8 mouse cellular contexts compared by ENCODE assay signal in genomic region chr14:111681092-111681708, GRCm38 (mm10). TPM values are rescaled to one million over a fixed set of nuclear protein-coding genes. Genes with fewer than 3 reads are reported as not detected.
DNase-seq lines count a peak whose midpoint lies in the region; ATAC-seq lines count a peak whose summit lies in the region.

No protein-coding gene starts in this region.

- H3K27ac ChIP-seq in kidney, embryonic 14.5 days (ENCODE audit: low read depth, low read length) = no peak overlapping the region
- no peak overlapping the region for H3K27ac ChIP-seq in neural tube, embryonic 11.5 days (ENCODE audit: low read depth, low read length)

- peaks cover 45% of the 10 kb centered on the region for H3K27me3 ChIP-seq in kidney, embryonic 14.5 days (ENCODE audit: control insufficient read depth, insufficient read depth, low read length)
- H3K27me3 ChIP-seq in neural tube, embryonic 11.5 days (ENCODE audit: control insufficient read depth, insufficient read depth, low read length) = no peaks in the 10 kb centered on the region

- H3K36me3 ChIP-seq in kidney, embryonic 14.5 days (ENCODE audit: control insufficient read depth, insufficient read depth, low read length) = no peaks in the 10 kb centered on the region
- H3K36me3 ChIP-seq in neural tube, embryonic 11.5 days (ENCODE audit: control insufficient read depth, insufficient read depth, low read length) = no peaks in the 10 kb centered on the region

- H3K4me2 ChIP-seq in kidney, embryonic 14.5 days (replicated peaks; ENCODE audit: low read depth, low read length) = peak overlapping the region; percentile 92
- peak overlapping the region; percentile 87 for H3K4me2 ChIP-seq in neural tube, embryonic 11.5 days (ENCODE audit: low read depth)

- under 1% methylated on average over 37 of the region's 38 CpGs for WGBS in kidney, embryonic 14.5 days
- WGBS in neural tube, embryonic 11.5 days = 2% methylated on average over 38 of the region's 38 CpGs

- H3K9ac ChIP-seq in kidney, embryonic 14.5 days (ENCODE audit: low read depth, low read length) = peak overlapping the region; percentile 51; the same call in 1 of the 2 replicates
- peak overlapping the region; percentile 53 for H3K9ac ChIP-seq in neural tube, embryonic 11.5 days (ENCODE audit: low read length)

- no peaks in the 10 kb centered on the region for H3K9me3 ChIP-seq in kidney, embryonic 14.5 days (ENCODE audit: control insufficient read depth, low read length)
- no peaks in the 10 kb centered on the region for H3K9me3 ChIP-seq in neural tube, embryonic 11.5 days (ENCODE audit: control insufficient read depth, low read length)

- H3K4me3 ChIP-seq in kidney, embryonic 14.5 days (ENCODE audit: low read length) = peak overlapping the region; percentile 47
- H3K4me3 ChIP-seq in neural tube, embryonic 11.5 days (ENCODE audit: low read depth, low read length) = peak overlapping the region; percentile 39

- peak; percentile 56 for ATAC-seq in kidney, embryonic 14.5 days (ENCODE audit: low FRiP score, low TSS enrichment)
- peak; percentile 40; the same call in 1 of the 2 replicates for ATAC-seq in neural tube, embryonic 11.5 days (ENCODE audit: insufficient read depth, low FRiP score, low TSS enrichment)

- H3K4me1 ChIP-seq in kidney, embryonic 14.5 days (ENCODE audit: control insufficient read depth, insufficient read depth, low read length) = peaks cover 3% of the 10 kb centered on the region; the same call in 1 of the 2 replicates
- peaks cover 11% of the 10 kb centered on the region; the same call in 1 of the 2 replicates for H3K4me1 ChIP-seq in neural tube, embryonic 11.5 days (ENCODE audit: control insufficient read depth, insufficient read depth, low read length)

- intact Hi-C loops in left cerebral cortex, postnatal 14 days (cut with DNase I) = no loop called here

- no peak for DNase-seq in kidney, adult 11 months
- DNase-seq in cerebellum, adult 8-10 months = peak; percentile 34
- peak; percentile 52 for DNase-seq in forelimb bud, embryonic 11.5 days (ENCODE audit: low read depth, low spot score)
- DNase-seq in left cerebral cortex, postnatal 14 days (ENCODE audit: low spot score in 2 of 2) = peak; percentile 36 to 42
- DNase-seq in neural tube, embryonic 11.5 days (ENCODE audit: low spot score) = peak; percentile 67
- DNase-seq in T-cell, adult 2 months (ENCODE audit: low spot score) = no peak
- no peak for DNase-seq in thymus, postnatal 10 days (ENCODE audit: low spot score in 2 of 2)

RNA-seq across cellular contexts. Expression of gene Slitrk5, which starts 6.3 kb away (rescaled TPM):
- 0.76 and 1.2 TPM in 2 replicates for polyA plus RNA-seq in kidney, embryonic 14.5 days (2014; fragmentation: Nextera tagmentation; extraction: Ambion mirVana)
- 10 to 100 TPM; 78.0 to 81.9 TPM for total RNA-seq in left cerebral cortex, postnatal 14 days (2021)
- polyA plus RNA-seq in neural tube, embryonic 11.5 days (2014; fragmentation: Nextera tagmentation; extraction: Ambion mirVana) = 18.9 and 19.4 TPM in 2 replicates

Comparison
In these comparisons a context has a peak if more than half of its experiments do, and no peak if none do; other contexts are left out.
1. DNase-seq: peak in cerebellum, adult 8-10 months (single experiment), forelimb bud, embryonic 11.5 days (single experiment), left cerebral cortex, postnatal 14 days (2 of 2) and neural tube, embryonic 11.5 days (single experiment); none in kidney, adult 11 months (single experiment), T-cell, adult 2 months (single experiment) and thymus, postnatal 10 days (0 of 2).